Mouse (Mus musculus) neural tube, embryonic 13.5 days (tissue): ENCODE results near the gene Borcs8. TPM values are rescaled to one million over a fixed set of nuclear protein-coding genes. Genes with fewer than 3 reads are reported as not detected.
A peak's percentile ranks its signal among the peaks of the same experiment; 100 is the strongest.

Experiments used
- ATAC-seq: fragments of 200-750 bp; cut with Nextera tagmentation; 2 replicates; pipeline ENCODE4 v1.8.0; 2017; ENCODE audit warnings: low read depth, mild to moderate bottlenecking, moderate TSS enrichment, moderate library complexity
- H3K27ac ChIP-seq: fragments of 300-500 bp; sonication (generic); replicated peaks from 2 replicates; pipeline ENCODE4 v1.5.1; 2015; ENCODE audit warnings: moderate library complexity, mild to moderate bottlenecking, inconsistent platforms
- H3K27me3 ChIP-seq: fragments of 300-500 bp; sonication (generic); 2 replicates; pipeline ENCODE4 v1.6.1; 2015; ENCODE audit warnings: mild to moderate bottlenecking, inconsistent platforms
- H3K36me3 ChIP-seq: fragments of 300-500 bp; sonication (generic); 2 replicates; pipeline ENCODE4 v1.6.1; 2015; ENCODE audit warnings: mild to moderate bottlenecking, inconsistent platforms
- H3K4me1 ChIP-seq: fragments of 300-500 bp; sonication (generic); replicated peaks from 2 replicates; pipeline ENCODE4 v1.6.1; 2015; ENCODE audit warnings: inconsistent platforms
- H3K4me2 ChIP-seq: fragments of 300-500 bp; sonication (generic); 2 replicates; pipeline ENCODE4 v1.6.1; 2015; ENCODE audit warnings: inconsistent platforms, mild to moderate bottlenecking, moderate library complexity
- H3K4me3 ChIP-seq: fragments of 300-500 bp; sonication (generic); 2 replicates; pipeline ENCODE4 v1.5.1; 2015; ENCODE audit warnings: mild to moderate bottlenecking, inconsistent platforms
- H3K9ac ChIP-seq: fragments of 300-500 bp; sonication (generic); 2 replicates; pipeline ENCODE4 v1.6.1; 2015; ENCODE audit warnings: moderate library complexity, mild to moderate bottlenecking, inconsistent platforms
- H3K9me3 ChIP-seq: fragments of 300-500 bp; sonication (generic); 2 replicates; pipeline ENCODE4 v1.6.1; 2016; ENCODE audit warnings: inconsistent platforms
- WGBS: fragments of 180-500 bp; shearing (Covaris S2); methylation state at CpG from one replicate; pipeline ENCODE4 v1.1.7; 2015; 5-methylcytosine and 5-hydroxymethylcytosine counted together
- polyA plus RNA-seq: library from polyadenylated mRNA; unstranded; fragments of >200 nt; fragmentation: Nextera tagmentation; extraction: Ambion mirVana; gene quantifications from 2 replicates; pipeline ENCODE4 v1.2.1, GENCODE M21; 2015

The Borcs8 gene
- polyA plus RNA-seq, 1 experiment from 2014 or later, result 56.0 TPM

DNA sequence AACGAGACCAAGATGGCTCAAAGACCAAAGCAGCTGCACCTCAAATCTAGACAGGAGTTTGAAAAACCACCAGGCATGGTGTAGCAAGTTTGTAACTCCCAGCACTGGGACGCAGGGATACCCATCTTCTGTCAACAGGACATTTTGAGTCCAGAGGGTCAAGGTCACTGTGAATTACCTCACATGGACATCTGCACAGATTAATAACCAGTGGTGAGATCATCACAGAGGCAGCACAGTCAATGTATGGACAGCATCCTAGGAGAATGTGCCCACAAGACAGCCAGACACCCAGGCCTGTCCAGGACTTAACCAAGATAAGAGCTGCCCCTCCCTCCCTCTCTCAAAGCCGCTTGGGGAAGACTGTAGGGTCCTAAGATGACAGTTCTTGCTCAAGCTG is 30.8 kb downstream of the Borcs8 start:
- no peak overlapping the region for H3K9ac ChIP-seq
- no peak overlapping the region for H3K4me2 ChIP-seq
- H3K4me1 ChIP-seq, result peaks cover 32% of the 10 kb centered on the region
- peaks cover 20% of the 10 kb centered on the region for H3K27me3 ChIP-seq
- H3K4me3 ChIP-seq, result no peak overlapping the region
- no peak overlapping the region for H3K27ac ChIP-seq
- ATAC-seq, result no peak
- WGBS, result 89% methylated on average over 3 of the region's 3 CpGs
- no peaks in the 10 kb centered on the region for H3K9me3 ChIP-seq
- H3K36me3 ChIP-seq, result no peaks in the 10 kb centered on the region

DNA sequence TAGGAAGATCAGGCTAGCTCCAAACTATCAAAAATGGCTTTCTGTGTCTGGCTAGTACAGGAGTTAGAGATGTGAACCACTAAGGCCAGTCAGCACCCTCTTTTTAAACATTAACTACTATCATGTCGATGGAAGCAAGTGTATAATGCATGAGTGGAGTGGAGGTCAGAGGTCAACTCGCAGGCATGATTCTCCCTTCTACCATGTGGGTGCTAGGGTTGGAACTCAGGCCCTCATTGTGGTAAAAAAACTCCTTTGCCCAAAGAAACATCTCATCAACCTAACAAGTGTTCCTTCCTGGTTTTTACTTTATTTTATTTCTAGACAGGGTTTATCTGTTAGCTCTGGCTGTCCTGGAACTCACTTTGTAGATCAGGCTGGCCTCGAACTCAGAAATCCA is 31.4 kb downstream of the Borcs8 start:
- H3K27me3 ChIP-seq, result peaks cover 14% of the 10 kb centered on the region
- H3K9ac ChIP-seq, result no peak overlapping the region
- peaks cover 32% of the 10 kb centered on the region for H3K4me1 ChIP-seq
- H3K36me3 ChIP-seq, result no peaks in the 10 kb centered on the region
- H3K27ac ChIP-seq, result no peak overlapping the region
- no peak overlapping the region for H3K4me3 ChIP-seq
- H3K4me2 ChIP-seq, result no peak overlapping the region
- ATAC-seq, result no peak
- H3K9me3 ChIP-seq, result no peaks in the 10 kb centered on the region
- 80% methylated on average over 3 of the region's 3 CpGs for WGBS

DNA sequence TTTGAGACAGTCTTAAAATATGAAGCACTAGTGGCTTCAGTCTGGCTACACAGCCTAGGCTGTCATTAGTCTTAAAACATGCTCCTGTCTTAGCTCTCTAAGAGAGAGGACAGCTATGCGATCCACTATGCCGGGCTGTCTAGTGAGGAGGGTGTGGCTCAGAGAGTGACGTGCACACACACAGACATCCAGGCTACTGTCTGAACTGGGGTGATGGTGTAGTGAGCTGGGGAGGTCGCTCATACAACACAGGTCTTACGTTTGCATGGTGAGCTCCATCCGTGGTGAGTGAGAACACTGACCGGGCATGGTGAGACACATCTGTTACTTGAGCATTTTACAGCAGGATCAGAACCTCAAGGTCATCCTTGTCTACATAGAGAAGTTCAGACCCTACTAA is 31.9 kb downstream of the Borcs8 start:
- Histone ChIP-seq H3K27me3 (peaks cover 9% of the 10 kb centered on the region), H3K9me3 (no peaks in the 10 kb centered on the region), H3K9ac (no peak overlapping the region), H3K4me3 (no peak overlapping the region), H3K27ac (no peak overlapping the region), H3K36me3 (no peaks in the 10 kb centered on the region), H3K4me1 (peaks cover 32% of the 10 kb centered on the region), H3K4me2 (peak overlapping the region; percentile 58; the same call in 1 of the 2 replicates)
- WGBS, result 88% methylated on average over 7 of the region's 7 CpGs
- ATAC-seq, result no peak

DNA sequence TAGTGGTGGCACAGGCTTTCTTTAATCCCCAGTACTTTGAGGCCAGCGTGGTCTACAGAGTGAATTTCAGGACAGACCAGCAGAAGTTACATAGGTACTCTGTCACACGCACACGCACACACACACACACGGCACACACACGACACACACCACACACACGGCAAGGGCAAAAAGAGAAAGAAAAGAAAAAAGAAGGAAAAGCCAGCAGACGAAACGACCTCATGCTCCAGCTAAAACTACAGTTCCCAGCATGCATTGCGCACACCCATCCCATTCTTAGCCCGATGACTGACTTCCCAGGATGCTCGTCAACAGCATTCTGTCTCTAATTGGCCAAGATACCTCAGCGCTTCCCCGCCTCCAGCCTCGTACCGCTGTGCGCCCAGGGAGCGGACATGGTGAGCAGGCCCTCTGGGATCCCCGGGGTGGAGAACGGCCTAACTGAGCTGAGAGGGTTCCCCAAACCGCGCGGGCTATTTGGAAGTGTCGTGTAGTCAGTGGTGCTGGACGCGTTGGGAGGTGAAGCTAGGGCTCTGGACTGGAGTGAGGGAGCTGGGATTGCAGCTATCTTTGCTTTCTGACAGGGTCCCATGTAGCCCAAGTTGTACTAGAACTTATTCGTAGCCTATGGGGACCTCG is 32.9 kb downstream of the Borcs8 start, which contains the start of gene Tmem161a:
Gene Tmem161a (plus strand): TSS at position 314 of the 639 bp plus-strand sequence.
- no peaks in the 10 kb centered on the region for H3K9me3 ChIP-seq
- H3K27ac ChIP-seq, result 0 out of 2 replicates have a peak within 1 kb of the TSS, but pooled peaks have one; percentile 24
- peaks cover 5% of the 10 kb centered on the region; the same call in 1 of the 2 replicates for H3K27me3 ChIP-seq
- peaks cover 24% of the 10 kb centered on the region for H3K4me1 ChIP-seq
- H3K4me3 ChIP-seq, result peak within 1 kb of the TSS; percentile 66
- H3K36me3 ChIP-seq, result peaks cover 6% of the 10 kb centered on the region
- 3% methylated on average over 27 of the region's 27 CpGs for WGBS
- ATAC-seq, result peak; percentile 96
- H3K9ac ChIP-seq, result peak within 1 kb of the TSS; percentile 80
- peak within 1 kb of the TSS; percentile 58 for H3K4me2 ChIP-seq

DNA sequence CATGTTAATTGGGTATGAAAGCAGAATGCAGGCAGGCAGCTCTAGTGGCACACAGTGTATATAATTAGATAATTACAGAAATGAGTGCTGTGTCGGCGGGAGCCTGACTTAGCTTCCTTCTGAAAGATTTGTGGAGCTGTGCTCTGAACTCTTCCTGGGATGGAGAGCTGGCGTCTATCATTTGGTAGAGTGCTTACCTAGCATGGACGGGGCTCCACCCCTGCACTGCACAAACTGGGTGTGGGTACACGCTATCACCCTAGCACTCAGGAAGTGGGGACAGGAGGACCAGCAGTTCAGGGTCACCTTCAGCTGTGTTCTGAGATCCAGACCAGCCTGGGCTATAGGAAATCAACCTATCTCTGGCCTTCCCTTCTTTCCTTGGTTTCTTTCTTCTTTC is 34.0 kb downstream of the Borcs8 start:
- Histone ChIP-seq H3K4me3 (peak overlapping the region; percentile 66; the same call in 1 of the 2 replicates), H3K27me3 (no peaks in the 10 kb centered on the region), H3K9ac (peak overlapping the region; percentile 80; the same call in 1 of the 2 replicates), H3K4me2 (peak overlapping the region; percentile 58; the same call in 1 of the 2 replicates), H3K27ac (no peak overlapping the region), H3K9me3 (no peaks in the 10 kb centered on the region), H3K4me1 (peaks cover 24% of the 10 kb centered on the region), H3K36me3 (peaks cover 15% of the 10 kb centered on the region)
- ATAC-seq, result no peak
- 84% methylated on average over 5 of the region's 5 CpGs for WGBS

DNA sequence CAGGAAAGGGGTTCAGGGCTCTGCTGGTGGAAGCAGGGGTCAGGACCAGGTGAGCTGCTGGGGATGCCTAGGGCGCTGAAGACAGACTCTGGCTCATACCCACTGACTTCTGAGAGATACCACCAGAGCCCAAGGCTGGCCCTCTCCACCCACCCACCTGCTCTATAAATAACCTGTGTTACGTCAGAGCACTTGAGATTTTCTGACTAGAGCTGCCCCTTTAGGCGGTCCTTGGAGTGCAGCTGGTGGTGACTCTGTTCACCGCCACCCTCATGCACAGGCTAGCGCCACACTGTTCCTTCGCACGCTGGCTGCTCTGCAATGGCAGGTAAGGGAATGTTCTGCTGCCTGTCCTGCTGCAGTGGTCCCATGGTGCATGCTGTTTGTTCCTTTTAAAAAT is 34.8 kb downstream of the Borcs8 start:
- ATAC-seq, result no peak
- H3K9ac ChIP-seq, result peak overlapping the region; percentile 43; the same call in 1 of the 2 replicates
- peaks cover 19% of the 10 kb centered on the region for H3K36me3 ChIP-seq
- no peaks in the 10 kb centered on the region for H3K27me3 ChIP-seq
- H3K4me3 ChIP-seq, result no peak overlapping the region
- WGBS, result 89% methylated on average over 7 of the region's 7 CpGs
- no peaks in the 10 kb centered on the region for H3K9me3 ChIP-seq
- peaks cover 24% of the 10 kb centered on the region for H3K4me1 ChIP-seq
- no peak overlapping the region for H3K4me2 ChIP-seq
- H3K27ac ChIP-seq, result no peak overlapping the region

DNA sequence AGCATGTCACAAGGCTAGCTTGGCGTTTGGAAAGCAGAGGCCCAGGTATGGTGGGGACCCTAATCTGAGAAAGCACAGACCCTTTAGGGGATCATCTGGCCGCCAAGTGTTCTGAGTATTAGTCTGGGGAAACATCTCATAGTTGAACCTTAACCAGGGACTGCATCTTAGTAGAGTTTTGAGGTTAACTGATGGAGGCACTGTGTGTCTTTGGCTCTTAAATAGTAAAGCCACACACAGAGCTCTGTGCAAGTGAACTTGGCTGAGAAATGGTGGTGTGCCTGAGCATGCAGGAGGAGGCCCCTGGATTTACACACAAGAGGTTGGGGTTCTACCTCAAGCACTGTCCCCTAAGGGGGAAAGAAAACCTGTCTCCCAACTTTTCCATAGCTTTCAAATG is 38.9 kb downstream of the Borcs8 start:
- Histone ChIP-seq H3K4me3 (no peak overlapping the region), H3K27me3 (no peaks in the 10 kb centered on the region), H3K4me1 (peaks cover 14% of the 10 kb centered on the region), H3K9me3 (no peaks in the 10 kb centered on the region), H3K4me2 (no peak overlapping the region), H3K27ac (no peak overlapping the region), H3K9ac (no peak overlapping the region), H3K36me3 (peaks cover 52% of the 10 kb centered on the region)
- WGBS, result 90% methylated on average over 2 of the region's 2 CpGs
- ATAC-seq, result no peak

DNA sequence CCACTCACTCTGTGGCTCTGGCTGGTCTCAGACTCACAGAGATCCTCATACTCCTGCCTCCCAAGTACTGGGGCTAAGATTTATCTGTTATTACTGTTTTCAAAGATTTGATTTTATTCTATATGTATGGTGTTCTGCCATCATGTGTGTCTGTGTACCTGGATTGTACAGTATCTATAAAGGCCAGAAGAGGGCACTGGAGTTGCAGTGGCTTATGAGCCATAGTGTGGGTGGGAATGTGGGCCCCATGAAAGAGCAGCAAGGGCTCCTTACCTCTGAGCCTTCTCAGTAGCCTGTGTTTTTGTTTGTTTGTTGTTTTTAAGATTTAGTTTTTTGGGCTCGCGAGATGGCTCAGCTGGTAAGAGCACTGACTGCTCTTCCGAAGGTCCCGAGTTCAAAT is 39.8 kb downstream of the Borcs8 start:
- Histone ChIP-seq H3K4me3 (no peak overlapping the region), H3K9ac (no peak overlapping the region), H3K4me1 (peaks cover 5% of the 10 kb centered on the region)

DNA sequence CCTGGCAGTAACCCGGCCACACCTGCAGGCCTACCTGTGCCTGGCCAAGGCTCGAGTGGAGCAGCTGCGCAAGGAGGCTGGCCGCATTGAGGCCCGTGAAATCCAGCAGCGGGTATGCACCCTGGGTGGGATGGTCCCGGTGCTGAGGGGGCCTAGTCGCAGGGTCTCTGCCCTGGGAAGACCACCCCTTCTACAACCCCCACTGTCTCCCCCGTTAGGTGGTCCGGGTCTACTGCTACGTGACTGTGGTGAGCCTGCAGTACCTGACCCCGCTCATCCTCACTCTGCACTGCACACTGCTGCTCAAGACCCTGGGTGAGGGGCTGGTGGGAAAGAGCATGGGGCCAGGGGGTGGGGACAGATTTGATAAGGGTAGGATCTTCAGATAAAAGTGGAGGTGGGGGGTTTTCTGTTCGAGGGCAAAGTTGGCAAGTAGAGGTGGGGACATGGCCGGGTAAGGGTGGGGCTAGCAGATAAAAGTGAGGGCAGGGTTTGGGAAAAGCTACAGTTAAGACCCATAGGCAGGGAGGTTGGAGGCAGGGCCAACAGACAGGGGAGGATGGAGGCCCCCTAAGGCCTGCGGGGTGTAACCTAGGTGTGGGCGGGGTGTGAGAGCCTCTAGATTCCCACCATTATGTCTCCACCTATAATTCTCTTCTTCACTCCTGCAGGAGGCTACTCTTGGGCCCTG is 42.1 kb downstream of the Borcs8 start:
- Histone ChIP-seq H3K27ac (peak overlapping the region; percentile 14; the same call in 1 of the 2 replicates), H3K27me3 (no peaks in the 10 kb centered on the region), H3K4me3 (no peak overlapping the region), H3K9ac (no peak overlapping the region), H3K4me2 (no peak overlapping the region), H3K4me1 (no peaks in the 10 kb centered on the region; the same call in 1 of the 2 replicates), H3K36me3 (peaks cover 53% of the 10 kb centered on the region), H3K9me3 (no peaks in the 10 kb centered on the region)
- peak; percentile 12; the same call in 1 of the 2 replicates for ATAC-seq
- WGBS, result 73% methylated on average over 16 of the region's 16 CpGs

More for the DNA sequence above, 39.8 kb downstream of the Borcs8 start:
- Histone ChIP-seq H3K4me2 (no peak overlapping the region), H3K36me3 (peaks cover 53% of the 10 kb centered on the region), H3K27me3 (no peaks in the 10 kb centered on the region), H3K9me3 (no peaks in the 10 kb centered on the region), H3K27ac (no peak overlapping the region)
- 96% methylated on average over 4 of the region's 4 CpGs for WGBS
- no peak for ATAC-seq

DNA sequence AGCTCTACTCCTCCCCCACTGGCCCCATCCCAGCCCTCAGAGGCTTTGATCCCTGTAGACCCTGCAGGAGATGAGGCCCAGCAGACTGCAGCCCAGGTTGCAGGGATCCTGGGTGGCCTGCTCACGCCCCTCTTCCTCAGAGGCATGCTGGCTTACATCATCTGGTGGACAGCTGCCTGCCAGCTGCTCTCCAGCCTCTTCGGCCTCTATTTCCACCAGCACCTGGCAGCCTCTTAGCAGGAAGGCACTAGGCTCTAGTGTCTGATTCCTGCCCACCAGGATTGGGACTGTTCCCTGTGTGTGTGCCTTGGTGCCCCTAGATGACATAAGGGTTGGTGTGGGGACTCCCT is 42.6 kb downstream of the Borcs8 start:
- 29% methylated on average over 2 of the region's 2 CpGs for WGBS
- Histone ChIP-seq H3K9ac (no peak overlapping the region), H3K36me3 (peaks cover 51% of the 10 kb centered on the region), H3K27ac (peak overlapping the region; percentile 14; the same call in 1 of the 2 replicates), H3K4me2 (no peak overlapping the region), H3K9me3 (no peaks in the 10 kb centered on the region), H3K4me1 (no peaks in the 10 kb centered on the region; the same call in 1 of the 2 replicates), H3K27me3 (no peaks in the 10 kb centered on the region), H3K4me3 (no peak overlapping the region)
- no peak for ATAC-seq

DNA sequence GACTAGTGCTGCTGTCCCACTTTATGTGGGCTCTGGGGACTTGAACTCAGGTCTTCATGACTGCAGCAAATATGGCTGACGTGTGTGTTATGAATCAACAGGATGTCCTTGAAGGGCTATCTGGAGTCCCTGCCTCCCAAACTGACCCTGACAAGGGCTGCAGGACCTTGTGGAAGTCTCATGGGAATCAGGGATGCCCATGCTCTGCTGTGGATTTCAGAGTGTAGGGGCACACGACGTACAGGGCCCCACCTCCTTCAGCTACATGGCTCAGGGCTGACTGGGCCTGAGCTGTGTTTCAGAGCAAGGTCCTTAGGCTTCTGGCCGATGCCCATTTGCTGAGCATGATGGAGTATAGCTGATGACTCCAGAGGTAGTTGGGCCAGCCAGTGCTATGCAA is 43.9 kb downstream of the Borcs8 start:
- Histone ChIP-seq H3K4me2 (no peak overlapping the region), H3K27ac (no peak overlapping the region), H3K36me3 (peaks cover 44% of the 10 kb centered on the region), H3K4me3 (no peak overlapping the region), H3K9ac (no peak overlapping the region), H3K9me3 (no peaks in the 10 kb centered on the region), H3K4me1 (no peaks in the 10 kb centered on the region; the same call in 1 of the 2 replicates), H3K27me3 (no peaks in the 10 kb centered on the region)
- ATAC-seq, result no peak
- 91% methylated on average over 4 of the region's 4 CpGs for whole genome bisulfite sequencing

DNA sequence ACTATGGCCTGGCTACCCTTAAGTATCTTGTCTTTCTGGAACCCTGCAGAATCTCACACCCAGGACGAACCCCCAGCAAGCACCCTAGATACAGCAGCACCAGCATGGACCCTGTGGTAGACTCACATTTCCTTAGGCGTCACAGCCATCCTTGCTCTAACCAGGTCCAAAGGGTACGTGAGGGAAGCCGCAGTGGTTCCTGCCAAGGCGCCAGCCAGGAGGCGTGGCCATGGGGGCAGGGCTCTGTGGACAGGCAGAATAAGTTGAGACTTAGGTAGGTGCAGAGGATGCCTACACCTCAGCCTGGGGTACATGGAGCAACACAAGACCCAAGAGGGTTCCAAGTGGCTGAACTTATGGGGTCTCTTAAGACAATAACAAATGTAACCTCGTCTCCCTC is 49.4 kb downstream of the Borcs8 start:
- Histone ChIP-seq H3K27me3 (no peaks in the 10 kb centered on the region), H3K4me2 (no peak overlapping the region), H3K9ac (no peak overlapping the region), H3K9me3 (no peaks in the 10 kb centered on the region), H3K36me3 (peaks cover 9% of the 10 kb centered on the region), H3K27ac (no peak overlapping the region), H3K4me1 (peaks cover 9% of the 10 kb centered on the region), H3K4me3 (no peak overlapping the region)
- ATAC-seq, result no peak
- WGBS, result 77% methylated on average over 7 of the region's 7 CpGs
